Mouse (Mus musculus): ENCODE results near the gene Gpr85. TPM values are rescaled to one million over a fixed set of nuclear protein-coding genes. Genes with fewer than 3 reads are reported as not detected.

Gene Gpr85
- not detected for polyA plus RNA-seq (2017; shearing (Covaris generic))

DNA sequence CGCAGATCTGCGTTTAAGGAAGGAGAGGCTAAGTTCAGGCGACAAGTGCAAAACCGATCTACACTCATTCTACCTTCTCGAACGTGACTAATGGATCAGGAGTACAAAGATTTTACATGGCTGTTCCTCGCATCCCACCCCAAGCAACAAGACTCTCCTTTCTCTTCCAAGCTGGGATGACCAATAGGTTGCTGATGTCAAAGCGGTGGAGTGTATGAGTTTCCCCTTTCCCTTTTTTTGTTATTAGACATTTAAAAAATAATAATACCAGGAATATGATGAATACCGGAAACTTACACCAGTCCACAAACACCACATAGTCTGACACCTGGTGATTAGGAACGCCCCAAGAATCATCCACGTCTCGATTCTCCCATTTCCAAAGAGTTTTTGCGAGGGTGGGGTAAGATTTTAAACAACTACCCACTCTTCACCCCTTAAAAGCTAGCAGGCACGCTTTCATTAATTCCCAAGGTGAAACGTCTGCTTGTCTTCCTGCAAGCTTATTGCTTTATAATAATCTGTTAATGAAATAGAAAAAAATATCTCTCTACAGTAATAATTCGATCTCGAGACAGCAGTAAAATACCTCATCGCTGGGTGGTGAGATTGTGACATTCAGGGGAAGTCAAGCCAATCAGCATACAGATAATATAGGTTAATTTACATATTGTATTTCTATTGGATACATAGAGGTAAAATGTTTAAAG, at the start of gene Gpr85:
TSS of gene Gpr85 (minus strand) at position 598 of the 710 bp plus-strand sequence.

GRCm38 (mm10) chr6:13870919-13871624, 31.3 kb upstream of the Gpr85 start, which contains the start of gene 2610001J05Rik:
Gene 2610001J05Rik (minus strand): TSS chr6:13871518.

Other genes starting within 250 kb of the Gpr85 start
- 58.9 TPM for gene Tmem168, start 231.8 kb downstream of the Gpr85 start, polyA plus RNA-seq (2017; shearing (Covaris generic))
- gene Bmt2, start 162.0 kb downstream of the Gpr85 start, polyA plus RNA-seq (2017; shearing (Covaris generic)), result 4.8 TPM
- gene 2610001J05Rik, start 31.6 kb upstream of the Gpr85 start, polyA plus RNA-seq (2017; shearing (Covaris generic)), result 96.5 TPM